Mouse (Mus musculus) stomach, embryonic 16.5 days (tissue): ENCODE measurements at regions not wholly inside any gene's neighbourhood (a gene's known extent, or its start where the extent isn't known, plus 50 kb on each side); places are given as distances from the start of the nearest gene placed in this dataset.
A peak's percentile ranks its signal among the peaks of the same experiment; 100 is the strongest.

Source experiments
- ATAC-seq: fragments of 200-750 bp; cut with Nextera tagmentation; 2 replicates; pipeline ENCODE4 v1.8.0; 2017; ENCODE audit warnings: moderate number of reproducible peaks, moderate TSS enrichment; ENCODE audit not compliant: insufficient read depth, low FRiP score
- H3K27ac ChIP-seq: fragments of 300-500 bp; sonication (generic); 2 replicates; pipeline ENCODE4 v1.5.1; 2014; ENCODE audit warnings: low read length
- H3K27me3 ChIP-seq: fragments of 300-500 bp; sonication (generic); 2 replicates; pipeline ENCODE4 v1.6.1; 2014; ENCODE audit warnings: low read length, control low read depth, mixed read lengths; ENCODE audit not compliant: control insufficient read depth, insufficient read depth
- H3K36me3 ChIP-seq: fragments of 300-500 bp; sonication (generic); 2 replicates; pipeline ENCODE4 v1.6.1; 2014; ENCODE audit warnings: low read length; ENCODE audit not compliant: control insufficient read depth, insufficient read depth
- H3K4me1 ChIP-seq: fragments of 300-500 bp; sonication (generic); 2 replicates; pipeline ENCODE4 v1.6.1; 2014; ENCODE audit warnings: low read length, control low read depth, mixed read lengths; ENCODE audit not compliant: control insufficient read depth, insufficient read depth
- H3K4me2 ChIP-seq: fragments of 300-500 bp; sonication (generic); 2 replicates; pipeline ENCODE4 v1.6.1; 2014; ENCODE audit warnings: low read depth, low read length, mixed read lengths
- H3K4me3 ChIP-seq: fragments of 300-500 bp; sonication (generic); replicated peaks from 2 replicates; pipeline ENCODE4 v1.5.1; 2014; ENCODE audit warnings: mild to moderate bottlenecking, low read length
- H3K9ac ChIP-seq: fragments of 300-500 bp; sonication (generic); 2 replicates; pipeline ENCODE4 v1.6.1; 2014; ENCODE audit warnings: low read length
- H3K9me3 ChIP-seq: fragments of 300-500 bp; sonication (generic); replicated peaks from 2 replicates; pipeline ENCODE4 v1.6.1; 2016; ENCODE audit warnings: low read length, control low read depth; ENCODE audit not compliant: control insufficient read depth
- WGBS: fragments of 180-500 bp; shearing (Covaris S2); extraction: QIAGEN DNeasy Blood & Tissue Kit; methylation state at CpG from one replicate; pipeline ENCODE4 v1.1.7; 2014; 5-methylcytosine and 5-hydroxymethylcytosine counted together

DNA sequence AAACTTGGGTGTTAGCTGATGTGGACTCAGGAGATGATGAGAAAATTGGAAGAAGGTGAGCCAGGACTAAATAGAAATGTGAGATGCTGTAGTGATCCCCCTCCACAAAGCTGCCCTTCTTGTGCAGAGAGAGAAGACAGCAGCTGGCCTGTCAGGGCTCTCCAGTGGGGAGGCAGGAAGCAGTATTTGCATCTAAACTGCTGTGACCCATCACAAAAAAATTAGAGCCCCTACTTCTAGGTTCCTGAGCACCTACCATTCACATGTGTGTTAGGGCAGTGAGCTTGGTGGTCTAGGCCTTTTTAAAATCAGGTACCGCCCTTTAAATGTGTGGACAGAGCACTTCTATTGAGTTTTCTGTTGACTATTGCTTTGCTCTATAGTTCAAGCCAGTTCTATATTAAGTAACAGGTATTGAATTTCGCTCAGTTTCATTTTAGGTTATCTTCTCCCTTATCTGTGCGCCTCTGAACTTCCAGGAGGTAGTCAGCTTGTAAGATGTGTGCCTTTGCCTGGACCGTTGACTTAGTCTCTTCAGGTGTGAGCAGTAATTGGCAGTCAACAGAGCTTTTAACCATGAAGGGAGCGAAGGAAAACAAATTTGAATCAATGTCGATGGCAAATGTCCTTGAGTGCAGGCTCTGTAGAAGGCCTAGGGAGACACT, 174.1 kb upstream of the Map3k1 start:
- H3K27ac ChIP-seq, result peak overlapping the region; percentile 34; the same call in 1 of the 2 replicates
- no peaks in the 10 kb centered on the region for H3K9me3 ChIP-seq
- peak; percentile 61 for ATAC-seq
- no peaks in the 10 kb centered on the region for H3K27me3 ChIP-seq
- no peak overlapping the region for H3K4me3 ChIP-seq
- H3K9ac ChIP-seq, result no peak overlapping the region
- H3K4me1 ChIP-seq, result peaks cover 29% of the 10 kb centered on the region
- WGBS, result 57% methylated on average over 6 of the region's 6 CpGs
- no peaks in the 10 kb centered on the region for H3K36me3 ChIP-seq
- no peak overlapping the region for H3K4me2 ChIP-seq

DNA sequence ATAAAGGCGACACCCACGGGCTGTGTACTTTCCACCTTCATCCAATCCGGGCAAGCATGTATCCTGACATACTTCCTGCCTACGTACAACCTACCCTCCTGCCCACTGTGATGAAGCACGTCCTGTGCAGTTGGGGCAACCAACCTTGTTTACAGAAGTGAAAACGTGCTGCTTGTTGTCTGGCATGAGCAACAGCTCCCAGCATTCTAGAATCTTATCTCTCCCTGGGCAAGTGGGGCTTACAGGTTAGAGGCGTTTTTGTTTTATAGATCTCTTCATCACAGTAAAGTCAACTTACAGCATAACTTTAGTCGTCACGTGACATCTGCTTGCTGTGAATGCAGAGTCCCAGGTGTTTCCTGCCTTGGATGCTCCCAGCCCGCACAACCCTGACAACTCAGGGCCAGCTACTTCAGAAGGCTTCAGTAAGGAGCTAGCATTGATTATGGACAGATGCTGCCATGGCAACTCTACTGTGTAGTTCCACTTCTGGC, 175.3 kb upstream of the Map3k1 start:
- peak; percentile 42; the same call in 1 of the 2 replicates for ATAC-seq

DNA sequence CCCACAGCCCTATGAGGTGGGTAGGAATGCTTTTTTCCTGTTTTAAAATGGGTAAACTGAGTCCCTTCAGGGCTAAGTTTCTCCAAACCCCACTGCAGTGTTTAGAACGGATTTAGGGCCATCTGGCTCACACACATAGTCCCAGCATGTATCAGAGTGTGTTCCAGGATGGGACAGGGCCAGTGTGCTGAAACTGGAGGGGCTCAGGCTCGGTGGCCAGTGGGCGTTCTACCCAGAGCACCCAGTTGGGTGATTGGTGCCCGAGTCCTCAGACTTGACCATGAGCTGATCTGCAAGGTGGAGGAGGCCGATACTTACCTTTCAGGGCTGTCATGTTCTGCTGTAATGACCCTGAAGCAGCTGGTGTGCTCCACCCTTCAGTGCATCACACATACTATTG, 176.6 kb upstream of the Map3k1 start:
- no peak overlapping the region for H3K4me3 ChIP-seq
- no peak overlapping the region for H3K9ac ChIP-seq
- no peak overlapping the region for H3K27ac ChIP-seq
- WGBS, result 88% methylated on average over 5 of the region's 5 CpGs
- no peak for ATAC-seq
- no peaks in the 10 kb centered on the region for H3K36me3 ChIP-seq
- no peak overlapping the region for H3K4me2 ChIP-seq
- no peaks in the 10 kb centered on the region for H3K27me3 ChIP-seq
- H3K4me1 ChIP-seq, result peaks cover 8% of the 10 kb centered on the region
- no peaks in the 10 kb centered on the region for H3K9me3 ChIP-seq

More for the DNA sequence above, 175.3 kb upstream of the Map3k1 start:
- Histone ChIP-seq H3K27ac (no peak overlapping the region), H3K4me1 (peaks cover 21% of the 10 kb centered on the region), H3K36me3 (no peaks in the 10 kb centered on the region), H3K4me2 (no peak overlapping the region), H3K9ac (no peak overlapping the region), H3K9me3 (no peaks in the 10 kb centered on the region), H3K4me3 (no peak overlapping the region), H3K27me3 (no peaks in the 10 kb centered on the region)
- WGBS, result 40% methylated on average over 10 of the region's 10 CpGs

DNA sequence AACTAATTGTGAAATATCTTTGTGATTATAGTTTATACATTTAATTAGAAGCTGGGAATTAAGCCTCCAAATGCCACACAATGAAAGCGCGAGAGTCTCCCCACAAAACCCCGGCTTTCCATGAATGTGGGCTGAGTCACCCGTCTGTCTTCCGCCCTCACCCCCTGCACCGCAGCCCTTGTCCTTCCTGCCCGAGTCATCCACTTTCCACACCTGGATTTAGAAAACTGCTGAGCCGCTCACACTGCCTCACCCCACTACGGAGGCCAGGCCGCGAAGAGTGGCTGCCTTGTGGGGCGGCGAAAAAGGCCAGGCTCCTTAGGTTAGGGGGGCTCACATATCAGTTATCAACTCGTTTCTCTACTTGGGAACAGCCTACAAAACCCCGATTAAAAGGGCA, 177.9 kb upstream of the Map3k1 start:
- Histone ChIP-seq H3K4me3 (no peak overlapping the region), H3K27ac (no peak overlapping the region), H3K36me3 (no peaks in the 10 kb centered on the region), H3K4me2 (no peak overlapping the region), H3K4me1 (peaks cover 7% of the 10 kb centered on the region), H3K9ac (no peak overlapping the region), H3K9me3 (no peaks in the 10 kb centered on the region), H3K27me3 (no peaks in the 10 kb centered on the region)
- WGBS, result 82% methylated on average over 15 of the region's 15 CpGs
- no peak for ATAC-seq

DNA sequence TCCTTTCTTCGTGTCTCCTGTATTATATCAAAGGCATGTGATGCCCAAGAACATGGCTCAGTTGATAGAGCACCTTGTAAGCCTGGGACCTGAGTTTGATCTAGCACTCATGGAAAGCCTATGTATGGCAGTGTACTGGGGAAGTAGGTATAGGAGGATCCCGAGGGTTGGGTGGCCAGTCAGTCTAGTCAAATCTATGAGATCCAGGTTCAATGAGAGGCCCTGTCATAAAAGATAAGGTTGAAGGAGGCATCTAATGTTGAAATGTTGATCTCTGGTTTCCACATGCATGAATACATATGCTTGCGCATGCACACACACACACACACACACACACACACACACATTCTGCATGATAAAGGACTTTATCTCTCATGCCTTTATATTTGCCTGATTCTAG, 178.6 kb upstream of the Map3k1 start:
- no peak for ATAC-seq
- Histone ChIP-seq H3K9me3 (no peaks in the 10 kb centered on the region), H3K27ac (no peak overlapping the region), H3K27me3 (no peaks in the 10 kb centered on the region), H3K9ac (no peak overlapping the region), H3K36me3 (no peaks in the 10 kb centered on the region), H3K4me1 (peaks cover 7% of the 10 kb centered on the region), H3K4me2 (no peak overlapping the region), H3K4me3 (no peak overlapping the region)
- WGBS, result 90% methylated on average over 3 of the region's 3 CpGs

DNA sequence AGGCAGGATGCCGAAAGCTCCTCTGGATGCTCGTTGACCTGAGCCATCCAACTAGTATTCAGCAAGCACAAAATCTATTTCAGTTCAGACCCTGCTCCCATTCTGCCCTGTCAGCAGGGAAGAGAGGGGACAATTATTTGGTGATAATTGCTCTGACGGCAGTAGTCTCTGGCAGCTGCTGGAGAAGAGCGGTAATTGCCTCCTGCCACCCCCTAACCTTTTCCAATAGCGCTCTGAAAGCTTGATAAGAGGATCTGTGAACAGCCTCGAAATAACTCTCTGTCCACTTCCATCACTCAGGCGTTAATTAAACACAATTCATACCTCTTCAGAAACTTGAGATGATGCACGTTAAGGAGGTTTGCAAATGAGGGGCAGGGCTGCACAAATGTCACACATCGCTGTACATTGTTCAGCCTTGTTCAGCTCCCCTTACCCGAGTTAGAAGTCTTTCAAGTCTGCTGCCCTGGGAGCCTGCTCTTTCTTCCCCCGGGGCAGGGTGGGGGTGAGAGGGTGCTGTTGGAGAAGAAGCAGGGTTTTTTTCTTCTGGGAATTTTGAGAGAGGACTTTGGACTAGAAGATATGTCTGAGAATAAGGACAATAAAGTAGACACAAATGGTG, 182.2 kb upstream of the Map3k1 start:
- no peak overlapping the region for H3K9ac ChIP-seq
- WGBS, result 33% methylated on average over 11 of the region's 11 CpGs
- no peak for ATAC-seq
- H3K27ac ChIP-seq, result no peak overlapping the region
- no peak overlapping the region for H3K4me3 ChIP-seq
- no peaks in the 10 kb centered on the region for H3K36me3 ChIP-seq
- H3K4me2 ChIP-seq, result no peak overlapping the region
- H3K4me1 ChIP-seq, result no peaks in the 10 kb centered on the region
- H3K27me3 ChIP-seq, result no peaks in the 10 kb centered on the region
- no peaks in the 10 kb centered on the region for H3K9me3 ChIP-seq

DNA sequence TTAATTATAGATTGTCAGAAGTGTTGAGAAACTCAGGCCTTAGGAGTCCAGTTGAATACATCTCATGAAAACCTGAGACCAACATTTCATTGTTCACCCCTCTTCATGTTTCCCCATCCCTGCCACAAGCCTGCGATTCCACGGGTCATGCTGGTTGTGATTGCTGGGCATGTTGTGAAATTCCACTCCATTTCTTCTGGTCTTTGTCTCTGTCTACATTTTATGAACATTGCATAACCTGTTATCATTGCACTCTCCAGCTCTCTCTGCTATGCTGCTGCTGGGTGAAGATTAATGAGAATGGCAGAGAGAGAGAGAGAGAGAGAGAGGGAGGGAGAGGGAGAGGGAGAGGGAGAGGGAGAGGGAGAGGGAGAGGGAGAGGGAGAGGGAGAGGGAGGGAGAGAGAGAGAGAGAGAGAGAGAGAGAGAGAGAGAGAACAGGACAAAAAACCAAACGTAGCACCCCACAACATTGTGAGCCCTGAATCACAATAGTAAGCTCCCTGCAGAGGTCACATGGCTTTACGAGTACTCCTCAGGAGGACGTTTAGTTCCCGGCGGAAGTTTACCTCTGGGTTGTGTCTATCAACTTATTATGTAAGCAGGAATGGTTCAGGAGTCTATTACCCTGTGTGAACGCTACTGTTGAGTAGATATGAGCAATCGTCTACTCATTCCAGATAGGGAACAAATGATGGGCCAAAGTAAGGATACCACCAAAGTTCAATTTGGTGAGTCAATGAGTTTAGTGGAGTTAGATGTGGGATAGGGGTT, 183.5 kb upstream of the Map3k1 start:
- Histone ChIP-seq H3K27ac (no peak overlapping the region), H3K4me3 (no peak overlapping the region), H3K4me2 (no peak overlapping the region), H3K4me1 (no peaks in the 10 kb centered on the region), H3K9ac (no peak overlapping the region), H3K9me3 (no peaks in the 10 kb centered on the region), H3K27me3 (no peaks in the 10 kb centered on the region), H3K36me3 (no peaks in the 10 kb centered on the region)
- no peak for ATAC-seq
- 66% methylated on average over 9 of the region's 9 CpGs for WGBS

DNA sequence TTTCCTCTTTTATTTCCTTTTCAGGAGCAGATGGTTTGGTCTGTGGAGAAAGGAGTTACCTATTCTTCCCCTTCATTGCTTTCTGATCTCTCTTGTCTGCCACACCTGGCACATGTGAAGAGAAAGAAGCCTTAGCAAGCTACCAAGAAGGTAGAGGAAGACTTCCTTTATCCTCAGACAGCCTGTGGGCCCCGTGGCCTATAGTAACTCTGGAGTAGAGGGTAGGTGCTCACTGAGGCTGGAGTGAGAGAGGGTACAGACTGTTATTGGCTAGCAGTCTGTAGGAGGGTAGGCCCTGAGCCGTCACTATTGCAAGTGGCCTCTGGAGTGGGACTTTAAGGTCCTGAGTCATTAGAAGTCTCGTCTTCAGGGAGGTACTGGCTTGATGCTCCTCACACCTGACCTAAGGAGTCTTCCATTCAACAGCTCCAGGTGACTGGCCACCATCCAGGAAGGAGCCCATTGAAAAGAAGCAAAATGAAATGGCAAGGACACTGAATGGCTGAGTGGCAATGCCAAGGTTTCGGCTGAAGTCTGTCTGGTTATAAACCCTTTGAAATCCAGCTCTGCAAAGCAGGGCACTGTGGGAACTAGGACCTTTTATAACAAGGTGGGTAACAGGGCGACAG, 186.2 kb upstream of the Map3k1 start:
- Histone ChIP-seq H3K9me3 (no peaks in the 10 kb centered on the region), H3K36me3 (no peaks in the 10 kb centered on the region), H3K27me3 (no peaks in the 10 kb centered on the region), H3K4me1 (no peaks in the 10 kb centered on the region), H3K9ac (no peak overlapping the region), H3K27ac (no peak overlapping the region), H3K4me2 (no peak overlapping the region), H3K4me3 (no peak overlapping the region)
- no peak for ATAC-seq
- 83% methylated on average over 5 of the region's 5 CpGs for WGBS

DNA sequence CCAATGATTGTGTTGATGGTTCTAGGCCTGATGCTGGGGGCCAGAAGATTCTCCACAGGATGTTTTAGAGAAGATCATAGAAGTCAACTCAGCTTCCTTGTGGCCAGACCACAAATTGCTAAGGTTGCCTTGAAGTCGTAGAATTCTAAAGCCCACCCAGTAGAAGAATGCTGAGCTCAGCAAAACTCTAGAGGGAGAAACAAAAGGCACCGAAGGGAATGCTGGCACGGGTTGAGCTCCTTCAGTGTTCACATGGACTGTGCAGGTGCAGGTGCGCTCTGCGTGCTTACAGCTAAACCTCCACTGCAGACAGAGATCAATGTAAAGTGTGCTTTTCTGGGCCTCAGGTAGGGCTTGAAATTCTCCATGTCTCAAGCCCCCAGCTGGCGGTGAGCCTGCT, 186.9 kb upstream of the Map3k1 start:
- no peak overlapping the region for H3K4me3 ChIP-seq
- no peaks in the 10 kb centered on the region for H3K27me3 ChIP-seq
- H3K4me1 ChIP-seq, result no peaks in the 10 kb centered on the region; the same call in 1 of the 2 replicates
- H3K9ac ChIP-seq, result no peak overlapping the region
- no peak overlapping the region for H3K4me2 ChIP-seq
- WGBS, result 74% methylated on average over 6 of the region's 6 CpGs
- H3K9me3 ChIP-seq, result no peaks in the 10 kb centered on the region
- H3K36me3 ChIP-seq, result no peaks in the 10 kb centered on the region
- ATAC-seq, result no peak
- no peak overlapping the region for H3K27ac ChIP-seq
